ENCODE assay signal across 8 mouse cellular contexts in the genomic region with DNA sequence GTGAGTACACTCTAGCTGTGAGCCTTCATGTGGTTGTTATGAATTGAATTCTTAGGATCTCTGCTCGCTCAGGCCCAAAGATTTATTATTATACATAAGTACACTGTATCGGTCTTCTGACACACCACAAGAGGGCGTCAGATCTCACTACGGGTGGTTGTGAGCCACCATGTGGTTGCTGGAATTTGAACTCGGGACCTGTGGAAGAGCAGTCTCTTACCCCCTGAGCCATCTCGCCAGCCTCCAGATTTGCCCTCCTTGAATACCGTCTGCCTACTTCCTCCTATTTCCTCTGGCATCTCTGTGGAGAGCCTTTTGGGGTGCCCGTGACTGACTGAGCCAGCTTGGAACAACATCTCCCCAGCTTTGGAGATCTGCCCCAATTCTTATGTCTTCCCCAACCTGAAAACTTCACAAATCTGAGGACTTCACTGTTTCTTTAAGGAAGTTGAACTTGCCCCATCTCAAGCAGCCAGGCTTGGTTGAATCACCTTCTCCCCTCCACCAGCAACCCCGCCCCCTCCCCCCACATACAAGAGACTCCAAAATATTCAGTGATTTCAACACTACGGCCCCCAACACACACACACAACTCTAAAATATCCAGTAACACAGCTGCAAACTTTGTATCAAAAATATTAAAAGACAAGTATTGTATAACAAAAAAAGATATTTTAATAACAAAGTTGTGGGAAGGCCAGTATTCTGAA. TPM values are rescaled to one million over a fixed set of nuclear protein-coding genes. Genes with fewer than 3 reads are reported as not detected.
DNase-seq lines count a peak whose midpoint lies in the region; ATAC-seq and TF ChIP-seq lines count a peak whose summit lies in the region.

No protein-coding gene starts in this region.

- TF ChIP-seq CTCF in embryonic fibroblast, embryonic 13.5 days (IDR thresholded peaks at IDR 0.05; ENCODE audit: borderline replicate concordance, insufficient read depth, low read length) = no peak

- no peak overlapping the region for H3ac ChIP-seq in myocyte (ENCODE audit: control insufficient read depth, insufficient read length)

- H3K79me2 ChIP-seq in myocyte (ENCODE audit: control insufficient read depth, insufficient read depth) = peaks cover 33% of the 10 kb centered on the region

- intact Hi-C loops in left cerebral cortex, postnatal 4 days (cut with DNase I) = no loop called here
- intact Hi-C loops in left cerebral cortex, postnatal 14 days (cut with DNase I) = loop anchor here (1.0 kb wide), 1 partner anchor 30 kb away; a partner anchor contains a TSS

- TF ChIP-seq POLR2A in embryonic fibroblast, embryonic 13.5 days (IDR thresholded peaks at IDR 0.05; ENCODE audit: low read depth, low read length) = no peak
- no peak for TF ChIP-seq POLR2A in myocyte (IDR thresholded peaks at IDR 0.05; ENCODE audit: insufficient read length, low read depth)

- peak overlapping the region; percentile 92 for H3K27ac ChIP-seq in embryonic fibroblast, embryonic 13.5 days (ENCODE audit: insufficient read depth, low read length)
- peak overlapping the region; percentile 36; the same call in 1 of the 2 replicates for H3K27ac ChIP-seq in hindbrain, embryonic 16.5 days (ENCODE audit: low read depth, low read length)

- H3K4me1 ChIP-seq in embryonic fibroblast, embryonic 13.5 days (ENCODE audit: control insufficient read depth, insufficient read depth, low read length) = peaks cover 10% of the 10 kb centered on the region
- H3K4me1 ChIP-seq in hindbrain, embryonic 16.5 days (ENCODE audit: control insufficient read depth, insufficient read depth, low read depth, low read length) = peaks cover 39% of the 10 kb centered on the region

- H3K4me3 ChIP-seq in embryonic fibroblast, embryonic 13.5 days (ENCODE audit: insufficient read depth, low read length) = no peak overlapping the region
- no peak overlapping the region for H3K4me3 ChIP-seq in hindbrain, embryonic 16.5 days (ENCODE audit: low read length)
- H3K4me3 ChIP-seq in myocyte = peak overlapping the region; percentile 65

- peak overlapping the region; percentile 92 for H3K4me2 ChIP-seq in hindbrain, embryonic 16.5 days (ENCODE audit: low read length)
- H3K4me2 ChIP-seq in myocyte (ENCODE audit: low read depth) = peak overlapping the region; percentile 79

- no peak overlapping the region for H3K9ac ChIP-seq in hindbrain, embryonic 16.5 days (ENCODE audit: low read depth, low read length)

- peaks cover 5% of the 10 kb centered on the region; the same call in 1 of the 2 replicates for H3K36me3 ChIP-seq in hindbrain, embryonic 16.5 days (ENCODE audit: control insufficient read depth, insufficient read depth, low read length)
- no peaks in the 10 kb centered on the region for H3K36me3 ChIP-seq in myocyte (ENCODE audit: control insufficient read depth, insufficient read depth)

- no peaks in the 10 kb centered on the region for H3K9me3 ChIP-seq in hindbrain, embryonic 16.5 days (ENCODE audit: control insufficient read depth, low read length)

- WGBS in hindbrain, embryonic 16.5 days = 79% methylated on average over 10 of the region's 10 CpGs

- no peak for ATAC-seq in hindbrain, embryonic 16.5 days

- peak; percentile 21 for DNase-seq in left cerebral cortex, postnatal 4 days
- DNase-seq in left cerebral cortex, postnatal 14 days (ENCODE audit: low spot score in 2 of 2) = no peak
- no peak for DNase-seq in urinary bladder, adult 2 months (ENCODE audit: low spot score)
- no peak for DNase-seq in MN1 (ENCODE audit: low spot score)
- DNase-seq in thymus, postnatal 36 days = no peak

- H3K27me3 ChIP-seq in hindbrain, embryonic 16.5 days (replicated peaks; ENCODE audit: control insufficient read depth, insufficient read depth, low read length) = no peaks in the 10 kb centered on the region
- H3K27me3 ChIP-seq in myocyte (ENCODE audit: control insufficient read depth, insufficient read depth, insufficient read length) = no peaks in the 10 kb centered on the region

TF ChIP-seq in myocyte, 11 proteins besides CTCF, POLR2A, EP300 and RAD21:
- TF ChIP-seq MAX (IDR thresholded peaks at IDR 0.05; ENCODE audit: low read depth) (no peak), MYOD1 (IDR thresholded peaks at IDR 0.05; ENCODE audit: control insufficient read depth in 1 of 3, insufficient read length in 2 of 3, low read depth in 2 of 3) (no peak), SRF (IDR thresholded peaks at IDR 0.05; ENCODE audit: control insufficient read depth, insufficient read length, low read depth) (no peak)

RNA-seq across cellular contexts. Expression of a gene that starts 1.1 kb away (rescaled TPM):
- total RNA-seq in left cerebral cortex, postnatal 4 days (2021) = 100 to 1,000 TPM; 100 TPM
- total RNA-seq in left cerebral cortex, postnatal 14 days (2021) = 10 to 100 TPM; 50.7 to 52.0 TPM
- polyA plus RNA-seq in embryonic fibroblast, embryonic 13.5 days (2011; ENCODE audit: insufficient read length, low read depth, missing spikeins) = 194 and 237 TPM in 2 replicates
- 85.2 and 106 TPM in 2 replicates for polyA plus RNA-seq in hindbrain, embryonic 16.5 days (2015; fragmentation: Nextera tagmentation; extraction: Ambion mirVana)
- 278 TPM for polyA plus RNA-seq in myocyte (2012; fragmentation: generic; extraction: Trizol)
- 171 and 187 TPM in 2 replicates for polyA plus RNA-seq in urinary bladder, adult 2 months (2012; rRNA removed)

RNA-seq across cellular contexts. Expression of a gene that starts 14.6 kb away (rescaled TPM):
- total RNA-seq in left cerebral cortex, postnatal 4 days (2021) = 10 to 100 TPM; 46.6 to 49.4 TPM
- 10 to 100 TPM; 41.3 to 42.7 TPM for total RNA-seq in left cerebral cortex, postnatal 14 days (2021)
- polyA plus RNA-seq in embryonic fibroblast, embryonic 13.5 days (2011; ENCODE audit: insufficient read length, low read depth, missing spikeins) = 3.1 and 4.2 TPM in 2 replicates
- polyA plus RNA-seq in hindbrain, embryonic 16.5 days (2015; fragmentation: Nextera tagmentation; extraction: Ambion mirVana) = 86.6 and 93.2 TPM in 2 replicates
- polyA plus RNA-seq in myocyte (2012; fragmentation: generic; extraction: Trizol) = 6.6 TPM
- polyA plus RNA-seq in urinary bladder, adult 2 months (2012; rRNA removed) = 16.0 and 23.8 TPM in 2 replicates

RNA-seq across cellular contexts. Expression of a gene that starts 29.6 kb away (rescaled TPM):
- total RNA-seq in left cerebral cortex, postnatal 4 days (2021) = 100 to 1,000 TPM; 163 to 165 TPM
- 100 to 1,000 TPM; 154 to 159 TPM for total RNA-seq in left cerebral cortex, postnatal 14 days (2021)
- polyA plus RNA-seq in embryonic fibroblast, embryonic 13.5 days (2011; ENCODE audit: insufficient read length, low read depth, missing spikeins) = 32.4 and 43.1 TPM in 2 replicates
- 59.4 and 71.5 TPM in 2 replicates for polyA plus RNA-seq in hindbrain, embryonic 16.5 days (2015; fragmentation: Nextera tagmentation; extraction: Ambion mirVana)
- 43.6 TPM for polyA plus RNA-seq in myocyte (2012; fragmentation: generic; extraction: Trizol)
- polyA plus RNA-seq in urinary bladder, adult 2 months (2012; rRNA removed) = 29.1 and 41.4 TPM in 2 replicates

RNA-seq across cellular contexts. Expression of a gene that starts 32.3 kb away (rescaled TPM):
- 10 to 100 TPM; 34.4 to 36.6 TPM for total RNA-seq in left cerebral cortex, postnatal 4 days (2021)
- total RNA-seq in left cerebral cortex, postnatal 14 days (2021) = 10 to 100 TPM; 35.2 to 39.7 TPM
- 7.3 and 10.8 TPM in 2 replicates for polyA plus RNA-seq in embryonic fibroblast, embryonic 13.5 days (2011; ENCODE audit: insufficient read length, low read depth, missing spikeins)
- polyA plus RNA-seq in hindbrain, embryonic 16.5 days (2015; fragmentation: Nextera tagmentation; extraction: Ambion mirVana) = 23.7 and 28.3 TPM in 2 replicates
- 9.1 TPM for polyA plus RNA-seq in myocyte (2012; fragmentation: generic; extraction: Trizol)
- polyA plus RNA-seq in urinary bladder, adult 2 months (2012; rRNA removed) = 6.6 and 7.5 TPM in 2 replicates

RNA-seq across cellular contexts. Expression of a gene that starts 41.2 kb away (rescaled TPM):
- total RNA-seq in left cerebral cortex, postnatal 4 days (2021) = 1 to 10 TPM; 4.1 to 5.0 TPM
- 1 to 10 TPM; 6.7 to 8.2 TPM for total RNA-seq in left cerebral cortex, postnatal 14 days (2021)
- polyA plus RNA-seq in embryonic fibroblast, embryonic 13.5 days (2011; ENCODE audit: insufficient read length, low read depth, missing spikeins) = 10.1 and 16.4 TPM in 2 replicates
- 4.1 and 4.4 TPM in 2 replicates for polyA plus RNA-seq in hindbrain, embryonic 16.5 days (2015; fragmentation: Nextera tagmentation; extraction: Ambion mirVana)
- polyA plus RNA-seq in myocyte (2012; fragmentation: generic; extraction: Trizol) = 35.0 TPM
- polyA plus RNA-seq in urinary bladder, adult 2 months (2012; rRNA removed) = 44.5 and 49.8 TPM in 2 replicates
